Mouse (Mus musculus): ENCODE results near the gene Epb41l1.

- no peak for TF ChIP-seq POLR2A (IDR thresholded peaks at IDR 0.05; ENCODE audit: low read depth, low read length)
- no peak for TF ChIP-seq CTCF (conservative IDR thresholded peaks at IDR 0.05; ENCODE audit: insufficient read depth, insufficient read length, low read depth, low read length)
These were observed 73.8 kb downstream of the Epb41l1 start for GRCm38 (mm10) chr2:156494465-156494864.
